Comparison of ENCODE assay signal across 10 mouse cellular contexts in the genomic region with DNA sequence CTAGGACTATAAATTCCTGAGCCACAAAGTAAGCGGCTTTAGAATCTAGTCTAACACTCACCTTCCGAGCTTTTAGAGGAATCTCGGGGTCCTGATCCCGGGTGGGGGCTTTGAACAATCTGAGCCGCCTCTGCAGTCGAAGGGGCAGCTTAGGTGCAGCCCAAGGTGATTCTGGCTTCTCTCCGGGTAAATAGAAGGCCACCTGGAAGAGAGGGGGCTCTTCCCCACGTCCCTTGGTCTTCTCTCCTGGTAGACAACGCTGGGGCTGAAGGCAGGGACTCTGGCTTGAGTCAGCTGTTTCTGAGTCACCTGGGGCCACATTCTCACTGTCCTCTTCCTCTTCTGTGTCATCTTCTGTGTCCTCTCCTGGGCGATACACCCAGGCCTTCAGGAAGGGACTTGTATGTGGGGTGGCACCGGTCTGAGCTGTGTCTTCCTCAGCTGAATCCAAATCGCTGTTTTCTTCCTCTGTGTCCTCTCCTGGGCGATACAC. TPM values are rescaled to one million over a fixed set of nuclear protein-coding genes. Genes with fewer than 3 reads are reported as not detected.
DNase-seq lines count a peak whose midpoint lies in the region; ATAC-seq and TF ChIP-seq lines count a peak whose summit lies in the region.
"Had no signal": no experiment of that assay in that cellular context is flagged by ENCODE, and none has a peak within 500 bp of the region (broad histone marks: within the 10 kb centered on the region; RNA-seq: fewer than 3 reads in every experiment).

No protein-coding gene starts in this region.

- H3ac ChIP-seq in myocyte (ENCODE audit: control insufficient read depth, insufficient read length) = peak overlapping the region; percentile 6

- peaks cover 28% of the 10 kb centered on the region for H3K79me2 ChIP-seq in myocyte (ENCODE audit: control insufficient read depth, insufficient read depth)

- H3K36me3 ChIP-seq in hindbrain, embryonic 14.5 days (replicated peaks; ENCODE audit: control insufficient read depth, insufficient read depth) = 0 out of 2 replicates have a peak, but pooled peaks cover 5% of the 10 kb centered on the region
- peaks cover 30% of the 10 kb centered on the region for H3K36me3 ChIP-seq in myocyte (ENCODE audit: control insufficient read depth, insufficient read depth)

- H3K4me3 ChIP-seq in layer of hippocampus, adult 2 months = peak overlapping the region; percentile 10; the same call in 1 of the 2 replicates
- H3K4me3 ChIP-seq in hindbrain, embryonic 14.5 days (replicated peaks; ENCODE audit: low read length) = no peak overlapping the region
- peak overlapping the region; percentile 100 for H3K4me3 ChIP-seq in myocyte

- TF ChIP-seq CTCF in layer of hippocampus, adult 2 months (conservative IDR thresholded peaks at IDR 0.05) = no peak

- 89% methylated on average over 13 of the region's 13 CpGs for WGBS in hindbrain, embryonic 14.5 days

- no peaks in the 10 kb centered on the region for H3K27me3 ChIP-seq in hindbrain, embryonic 14.5 days (ENCODE audit: control insufficient read depth, insufficient read depth, low read length)
- no peaks in the 10 kb centered on the region for H3K27me3 ChIP-seq in myocyte (ENCODE audit: control insufficient read depth, insufficient read depth, insufficient read length)

- no peak for TF ChIP-seq POLR2A in myocyte (IDR thresholded peaks at IDR 0.05; ENCODE audit: insufficient read length, low read depth)

- peak; percentile 43 for DNase-seq in CD4-positive, CD25-positive, alpha-beta regulatory T cell, adult 2 months (ENCODE audit: low read depth, low spot score)
- no peak for DNase-seq in layer of hippocampus, adult 2 months (ENCODE audit: low spot score in 2 of 2)
- no peak for DNase-seq in layer of hippocampus, postnatal 10 days (ENCODE audit: low spot score in 2 of 2)
- no peak for DNase-seq in hindbrain, embryonic 14.5 days (ENCODE audit: low spot score)
- no peak for DNase-seq in frontal cortex, postnatal 25 days (ENCODE audit: low spot score in 2 of 2)
- no peak for DNase-seq in testis, postnatal 14 days (ENCODE audit: low spot score)

- ATAC-seq in CD4-positive, CD25-positive, alpha-beta regulatory T cell, adult 4 months = no peak
- no peak for ATAC-seq in hindbrain, embryonic 14.5 days (ENCODE audit: low FRiP score)

- no peak overlapping the region for H3K9ac ChIP-seq in hindbrain, embryonic 14.5 days

- H3K27ac ChIP-seq in layer of hippocampus, adult 2 months = no peak overlapping the region
- no peak overlapping the region for H3K27ac ChIP-seq in hindbrain, embryonic 14.5 days

- H3K4me1 ChIP-seq in hindbrain, embryonic 14.5 days (replicated peaks; ENCODE audit: control insufficient read depth, insufficient read depth, low read length) = peaks cover 21% of the 10 kb centered on the region

- peak overlapping the region; percentile 12 for H3K4me2 ChIP-seq in hindbrain, embryonic 14.5 days (replicated peaks)
- H3K4me2 ChIP-seq in myocyte (ENCODE audit: low read depth) = peak overlapping the region; percentile 83

- H3K9me3 ChIP-seq in hindbrain, embryonic 14.5 days (ENCODE audit: control insufficient read depth, low read length) = no peaks in the 10 kb centered on the region

TF ChIP-seq in myocyte, 11 proteins besides CTCF, POLR2A, EP300 and RAD21:
- no peak for TF ChIP-seq REST (IDR thresholded peaks at IDR 0.05; ENCODE audit: insufficient read depth, insufficient read length)
- no peak for TF ChIP-seq TCF12 (IDR thresholded peaks at IDR 0.05; ENCODE audit: insufficient read depth, poor library complexity, severe bottlenecking)
- TF ChIP-seq POLR2AphosphoS2 (IDR thresholded peaks at IDR 0.05; ENCODE audit: insufficient read length, low read depth) = peak; percentile 31

RNA-seq across cellular contexts. Expression of a gene that starts 2.3 kb away (rescaled TPM):
- polyA plus RNA-seq in CD4-positive, CD25-positive, alpha-beta regulatory T cell, adult 4 months (2017; shearing (Covaris generic)) = 100 to 1,000 TPM in 1 of 2 experiments, 10 to 100 TPM in 1; 49.3 to 132 TPM
- 10 to 100 TPM; 19.0 to 25.8 TPM for total RNA-seq in layer of hippocampus, adult 2 months (2021)
- 10 to 100 TPM; 23.6 to 29.3 TPM for total RNA-seq in layer of hippocampus, postnatal 10 days (2021)
- polyA plus RNA-seq in hindbrain, embryonic 14.5 days (2014; fragmentation: Nextera tagmentation; extraction: Ambion mirVana) = 12.9 and 13.0 TPM in 2 replicates
- polyA plus RNA-seq in myocyte (2012; fragmentation: generic; extraction: Trizol) = 306 TPM

RNA-seq across cellular contexts. Expression of a gene that starts 2.4 kb away (rescaled TPM):
- under 1 TPM in 1 of 2 experiments, not detected in 1; 0.20 TPM for polyA plus RNA-seq in CD4-positive, CD25-positive, alpha-beta regulatory T cell, adult 4 months (2017; shearing (Covaris generic))
- under 1 TPM; 0.52 to 0.79 TPM for total RNA-seq in layer of hippocampus, adult 2 months (2021)
- under 1 TPM; 0.80 to 0.94 TPM for total RNA-seq in layer of hippocampus, postnatal 10 days (2021)
- 1.4 and 2.3 TPM in 2 replicates for polyA plus RNA-seq in hindbrain, embryonic 14.5 days (2014; fragmentation: Nextera tagmentation; extraction: Ambion mirVana)
- 2.6 TPM for polyA plus RNA-seq in myocyte (2012; fragmentation: generic; extraction: Trizol)

RNA-seq across cellular contexts. Expression of a gene that starts 13.5 kb away (rescaled TPM):
- 100 to 1,000 TPM; 124 to 159 TPM for polyA plus RNA-seq in CD4-positive, CD25-positive, alpha-beta regulatory T cell, adult 4 months (2017; shearing (Covaris generic))
- 10 to 100 TPM; 97.6 to 98.2 TPM for total RNA-seq in layer of hippocampus, adult 2 months (2021)
- 100 to 1,000 TPM; 107 to 117 TPM for total RNA-seq in layer of hippocampus, postnatal 10 days (2021)
- 121 and 122 TPM in 2 replicates for polyA plus RNA-seq in hindbrain, embryonic 14.5 days (2014; fragmentation: Nextera tagmentation; extraction: Ambion mirVana)
- polyA plus RNA-seq in myocyte (2012; fragmentation: generic; extraction: Trizol) = 135 TPM

RNA-seq across cellular contexts. Expression of a gene that starts 31.0 kb away (rescaled TPM):
- under 1 TPM; 0.77 to 0.81 TPM for polyA plus RNA-seq in CD4-positive, CD25-positive, alpha-beta regulatory T cell, adult 4 months (2017; shearing (Covaris generic))
- total RNA-seq in layer of hippocampus, adult 2 months (2021) = not detected
- not detected for total RNA-seq in layer of hippocampus, postnatal 10 days (2021)
- 0.25 TPM in 1 of 2 replicates, not detected in the other for polyA plus RNA-seq in hindbrain, embryonic 14.5 days (2014; fragmentation: Nextera tagmentation; extraction: Ambion mirVana)
- 1.9 TPM for polyA plus RNA-seq in myocyte (2012; fragmentation: generic; extraction: Trizol)
- total RNA-seq: hematopoietic stem cell, adult 5-6 weeks; monocyte, adult 5-6 weeks had no signal

RNA-seq across cellular contexts. Expression of a gene that starts 35.1 kb away (rescaled TPM):
- 1 to 10 TPM; 1.1 to 2.7 TPM for polyA plus RNA-seq in CD4-positive, CD25-positive, alpha-beta regulatory T cell, adult 4 months (2017; shearing (Covaris generic))
- total RNA-seq in layer of hippocampus, adult 2 months (2021) = 1 to 10 TPM; 4.3 to 4.4 TPM
- total RNA-seq in layer of hippocampus, postnatal 10 days (2021) = 1 to 10 TPM; 2.0 to 2.6 TPM
- 2.8 and 3.6 TPM in 2 replicates for polyA plus RNA-seq in hindbrain, embryonic 14.5 days (2014; fragmentation: Nextera tagmentation; extraction: Ambion mirVana)
- 0.13 TPM for polyA plus RNA-seq in myocyte (2012; fragmentation: generic; extraction: Trizol)
